Mouse (Mus musculus) CH12.LX (cell line): ENCODE results near the gene Crygb. TPM values are rescaled to one million over a fixed set of nuclear protein-coding genes. Genes with fewer than 3 reads are reported as not detected.
"Not testable (repeated sequence)": the region's sequence is repeated elsewhere in the genome, so short reads cannot be mapped to it uniquely, and the experiment has no call there.

Source experiments
- DNase-seq: peaks from one replicate; pipeline ENCODE4 v3.0.0-alpha.2; 2013; ENCODE audit errors: extremely low read depth
- H3K27ac ChIP-seq: 2 replicates; pipeline ENCODE4 v1.5.1; 2012; ENCODE audit warnings: low read depth, mild to moderate bottlenecking, control low read depth, moderate library complexity; ENCODE audit not compliant: insufficient read depth
- H3K27me3 ChIP-seq: replicated peaks from 2 replicates; pipeline ENCODE3; 2012; ENCODE audit warnings: inconsistent platforms
- H3K36me3 ChIP-seq, 2 experiments: replicated peaks in 1 of 2; 2 replicates each; pipeline versions ENCODE3 to v1.6.1; 2012; ENCODE audit warnings: inconsistent platforms in 1 of 2, low read length in 1 of 2, mild to moderate bottlenecking in 1 of 2, mixed read lengths in 1 of 2, moderate library complexity in 1 of 2; ENCODE audit not compliant: control insufficient read depth in 1 of 2, insufficient read depth in 1 of 2
- H3K4me1 ChIP-seq, 2 experiments: 2 replicates each; pipeline ENCODE4 v1.6.1; 2012; ENCODE audit warnings: inconsistent platforms in 1 of 2, moderate library complexity in 1 of 2; ENCODE audit not compliant: insufficient read depth in 2 of 2, control insufficient read depth in 1 of 2
- H3K4me2 ChIP-seq: 2 replicates; pipeline ENCODE4 v1.6.1; 2012; ENCODE audit warnings: low read depth, mild to moderate bottlenecking, control low read depth; ENCODE audit not compliant: poor library complexity, insufficient read depth, severe bottlenecking
- H3K4me3 ChIP-seq, 3 experiments: fragments of 150-350 bp in 1 of 3; sonication (generic) in 1 of 3; replicated peaks in 1 of 3; 2 replicates each; pipeline versions ENCODE3 to v1.5.1; 2011 to 2012; ENCODE audit warnings: low read depth in 2 of 3, low read length in 2 of 3, mild to moderate bottlenecking in 2 of 3, moderate library complexity in 2 of 3, control low read depth in 1 of 3, improper control_type of control experiment in 1 of 3, inconsistent platforms in 1 of 3, mixed read lengths in 1 of 3; ENCODE audit not compliant: poor library complexity in 1 of 3
- H3K79me2 ChIP-seq: replicated peaks from 2 replicates; pipeline ENCODE4 v1.6.1; 2012; ENCODE audit warnings: mild to moderate bottlenecking, moderate library complexity; ENCODE audit not compliant: control insufficient read depth, poor library complexity, insufficient read depth, severe bottlenecking; ENCODE audit errors: extremely low read depth
- H3K9ac ChIP-seq: 2 replicates; pipeline ENCODE4 v1.6.1; 2012; ENCODE audit warnings: low read depth, mild to moderate bottlenecking, control low read depth, moderate library complexity; ENCODE audit not compliant: insufficient read depth
- H3K9me3 ChIP-seq: replicated peaks from 2 replicates; pipeline ENCODE3; 2012; ENCODE audit warnings: low read length, inconsistent platforms, mixed read lengths
- CHD1 ChIP-seq: IDR thresholded peaks from 2 replicates; pipeline ENCODE4 v1.6.1; 2012; ENCODE audit warnings: low read depth, low read length, improper control_type of control experiment, inconsistent platforms
- CHD2 ChIP-seq: IDR thresholded peaks from 2 replicates; pipeline ENCODE4 v1.6.1; 2011; ENCODE audit warnings: low read length, improper control_type of control experiment
- GABPA ChIP-seq: IDR thresholded peaks from 2 replicates; pipeline ENCODE4 v1.6.1; 2012; ENCODE audit warnings: low read depth, low read length, improper control_type of control experiment, inconsistent platforms; ENCODE audit not compliant: insufficient replicate concordance
- HCFC1 ChIP-seq: IDR thresholded peaks from 2 replicates; pipeline ENCODE4 v1.6.1; 2012; ENCODE audit warnings: low read depth, mild to moderate bottlenecking, inconsistent platforms, low read length, improper control_type of control experiment
- JUND ChIP-seq: conservative IDR thresholded peaks from 2 replicates; pipeline ENCODE4 v1.6.1; 2011; ENCODE audit warnings: low read depth, low read length, improper control_type of control experiment
- MAFK ChIP-seq: IDR thresholded peaks from 2 replicates; pipeline ENCODE4 v1.6.1; 2011; ENCODE audit warnings: low read length, improper control_type of control experiment; ENCODE audit not compliant: insufficient replicate concordance
- NELFE ChIP-seq: IDR thresholded peaks from 2 replicates; pipeline ENCODE4 v1.6.1; 2011; ENCODE audit warnings: low read depth, low read length, improper control_type of control experiment
- NRF1 ChIP-seq: IDR thresholded peaks from 2 replicates; pipeline ENCODE4 v1.6.1; 2014; ENCODE audit warnings: low read depth, mild to moderate bottlenecking, inconsistent platforms, low read length, improper control_type of control experiment, moderate library complexity
- POLR2AphosphoS2 ChIP-seq: IDR thresholded peaks from 2 replicates; pipeline ENCODE4 v1.6.1; 2011; ENCODE audit warnings: low read depth, low read length, improper control_type of control experiment
- RAD21 ChIP-seq: IDR thresholded peaks from 2 replicates; pipeline ENCODE4 v1.6.1; 2011; ENCODE audit warnings: low read depth, mild to moderate bottlenecking, low read length, improper control_type of control experiment, moderate library complexity
- SIN3A ChIP-seq: IDR thresholded peaks from 2 replicates; pipeline ENCODE4 v1.6.1; 2012; ENCODE audit warnings: low read length, improper control_type of control experiment, inconsistent platforms
- TBP ChIP-seq: conservative IDR thresholded peaks from 2 replicates; pipeline ENCODE4 v1.6.1; 2011; ENCODE audit warnings: low read depth, low read length, improper control_type of control experiment
- TCF12 ChIP-seq: IDR thresholded peaks from 2 replicates; pipeline ENCODE4 v1.6.1; 2014; ENCODE audit warnings: low read depth, mild to moderate bottlenecking, inconsistent platforms, low read length, improper control_type of control experiment
- UBTF ChIP-seq: IDR thresholded peaks from 2 replicates; pipeline ENCODE4 v1.6.1; 2012; ENCODE audit warnings: low read depth, mild to moderate bottlenecking, inconsistent platforms, low read length, improper control_type of control experiment, moderate library complexity
- USF2 ChIP-seq: conservative IDR thresholded peaks from 2 replicates; pipeline ENCODE4 v1.6.1; 2011; ENCODE audit warnings: low read depth, low read length, improper control_type of control experiment
- ZKSCAN1 ChIP-seq: IDR thresholded peaks from 2 replicates; pipeline ENCODE4 v1.6.1; 2012; ENCODE audit warnings: low read depth, inconsistent platforms, low read length, improper control_type of control experiment, borderline replicate concordance
- ZNF384 ChIP-seq: IDR thresholded peaks from 2 replicates; pipeline ENCODE4 v1.6.1; 2012; ENCODE audit warnings: low read depth, low read length, improper control_type of control experiment, inconsistent platforms
- dilution Hi-C: fragments of 300-500 bp; cut with MboI; formaldehyde crosslinking; loops from 2 replicates; pipeline ENCODE4 v1.14.3; 2020; ENCODE audit warnings: low sequenced_read_pairs; ENCODE audit not compliant: extremely low pct_unique_long_range_greater_than_20kb, extremely low pct_ligation_motif_present
- in situ Hi-C: fragments of 300-500 bp; cut with MboI; formaldehyde crosslinking; loops from 3 replicates; pipeline ENCODE4 v1.14.3; 2019; ENCODE audit warnings: low sequenced_read_pairs, low pct_ligation_motif_present, low pct_unique_long_range_greater_than_20kb, mixed read lengths
- polyA plus RNA-seq: library from polyadenylated mRNA; unstranded; fragments of >175 nt; gene quantifications from 2 replicates; pipeline ENCODE4 v1.2.1, GENCODE M21; 2012; ENCODE audit warnings: low read depth; ENCODE audit not compliant: insufficient read length
- total RNA-seq, 2 experiments: library from RNA; depleted of rRNA; stranded (reverse); fragments of 300-350 nt in 1 of 2; fragments of >200 nt in 1 of 2; gene quantifications; 2 replicates each; pipeline ENCODE4 v1.2.3; 2012 to 2014

Crygb gene
- total and polyA plus RNA-seq, 3 experiments = not detected

- no peaks in the 10 kb centered on the region for H3K27me3 ChIP-seq
- H3K9ac ChIP-seq = no peak overlapping the region
- dilution Hi-C loops = no loop called here
- peaks cover 0 to 15% of the 10 kb centered on the region in 2 experiments; a peak in 3 of 4 replicates for H3K4me1 ChIP-seq
- no peak overlapping the region for H3K4me2 ChIP-seq
- peaks cover 2% of the 10 kb centered on the region for H3K9me3 ChIP-seq
- TF ChIP-seq TBP = no peak
- TF ChIP-seq MAFK = no peak
- TF ChIP-seq UBTF = no peak
- no peak for TF ChIP-seq TCF12
- TF ChIP-seq CHD1 = no peak
- no peak for TF ChIP-seq HCFC1
- no peak for TF ChIP-seq USF2
- no peak for TF ChIP-seq POLR2AphosphoS2
- TF ChIP-seq CHD2 = no peak
- TF ChIP-seq GABPA = no peak
- no peak for TF ChIP-seq NRF1
- TF ChIP-seq ZKSCAN1 = no peak
- no peak for TF ChIP-seq ZNF384
- no peak for TF ChIP-seq NELFE
- no peak for TF ChIP-seq SIN3A
- no peak for TF ChIP-seq JUND
- TF ChIP-seq RAD21 = no peak
- in situ Hi-C loops = no loop called here
- H3K36me3 ChIP-seq = no peaks in the 10 kb centered on the region
- no peaks in the 10 kb centered on the region for H3K79me2 ChIP-seq
- DNase-seq = peak; percentile 17
- no peak overlapping the region for H3K4me3 ChIP-seq
- H3K27ac ChIP-seq = no peak overlapping the region
These were observed 30.4 kb downstream of the Crygb start for GRCm38 (mm10) chr1:65051696-65052095.

- H3K9me3 ChIP-seq, H3K9ac ChIP-seq, H3K27me3 ChIP-seq, H3K27ac ChIP-seq, H3K79me2 ChIP-seq, DNase-seq, H3K4me2 ChIP-seq, H3K4me3 ChIP-seq, in situ Hi-C loops, dilution Hi-C loops, H3K36me3 ChIP-seq: not testable (repeated sequence)
- peaks cover 0 to 15% of the 10 kb centered on the region in 2 experiments; a peak in 3 of 4 replicates for H3K4me1 ChIP-seq
These were observed 31.1 kb downstream of the Crygb start, which contains the start of gene Cryge for GRCm38 (mm10) chr1:65050952-65051351. Gene Cryge (minus strand): TSS chr1:65051149.
